Mouse (Mus musculus): ENCODE measurements around the gene Tspan3.
A peak's percentile ranks its signal among the peaks of the same experiment; 100 is the strongest.

Gene Tspan3

GRCm38 (mm10) chr9:56165377-56165776, at the start of gene Tspan3:
Gene Tspan3 (minus strand): TSS chr9:56165477.
- DNase-seq (ENCODE audit: low spot score), result no peak

- DNase-seq (ENCODE audit: low spot score), result peak; percentile 40
These were observed 48.4 kb upstream of the Tspan3 start for GRCm38 (mm10) chr9:56213451-56214291.

- DNase-seq (ENCODE audit: low spot score), result no peak
These were observed 43.5 kb upstream of the Tspan3 start for GRCm38 (mm10) chr9:56208817-56209216.

- DNase-seq (ENCODE audit: low spot score), result no peak
These were observed 42.2 kb upstream of the Tspan3 start for GRCm38 (mm10) chr9:56207516-56207915.

- no peak for DNase-seq (ENCODE audit: low spot score)
These were observed 41.8 kb upstream of the Tspan3 start for GRCm38 (mm10) chr9:56207083-56207482.

- no peak for DNase-seq (ENCODE audit: low spot score)
These were observed 40.1 kb upstream of the Tspan3 start for GRCm38 (mm10) chr9:56205336-56205735.

GRCm38 (mm10) chr9:56204316-56204715, 39.0 kb upstream of the Tspan3 start:
- DNase-seq (ENCODE audit: low spot score), result no peak

GRCm38 (mm10) chr9:56200645-56201314, 35.5 kb upstream of the Tspan3 start:
- peak; percentile 78 for DNase-seq (ENCODE audit: low spot score)

- DNase-seq (ENCODE audit: low spot score), result no peak
These were observed 34.9 kb upstream of the Tspan3 start for GRCm38 (mm10) chr9:56200200-56200599.

GRCm38 (mm10) chr9:56196921-56197320, 31.6 kb upstream of the Tspan3 start:
- DNase-seq (ENCODE audit: low spot score), result no peak

GRCm38 (mm10) chr9:56195193-56195592, 29.9 kb upstream of the Tspan3 start:
- no peak for DNase-seq (ENCODE audit: low spot score)

- no peak for DNase-seq (ENCODE audit: low spot score)
These were observed 26.5 kb upstream of the Tspan3 start for GRCm38 (mm10) chr9:56191498-56192455.

GRCm38 (mm10) chr9:56180118-56180781, 15.0 kb upstream of the Tspan3 start:
- DNase-seq (ENCODE audit: low spot score), result no peak

GRCm38 (mm10) chr9:56179416-56180117, 14.3 kb upstream of the Tspan3 start:
- no peak for DNase-seq (ENCODE audit: low spot score)

GRCm38 (mm10) chr9:56177354-56177753, 12.1 kb upstream of the Tspan3 start:
- no peak for DNase-seq (ENCODE audit: low spot score)

- no peak for DNase-seq (ENCODE audit: low spot score)
These were observed 10.0 kb upstream of the Tspan3 start for GRCm38 (mm10) chr9:56175316-56175715.

GRCm38 (mm10) chr9:56167690-56168089, 2.4 kb upstream of the Tspan3 start:
- no peak for DNase-seq (ENCODE audit: low spot score)

- no peak for DNase-seq (ENCODE audit: low spot score)
These were observed 884 bp upstream of the Tspan3 start for GRCm38 (mm10) chr9:56166161-56166560.

GRCm38 (mm10) chr9:56160341-56161141, 4.7 kb downstream of the Tspan3 start:
- peak; percentile 90 for DNase-seq (ENCODE audit: low spot score)

GRCm38 (mm10) chr9:56159456-56159855, 5.8 kb downstream of the Tspan3 start:
- no peak for DNase-seq (ENCODE audit: low spot score)
